Mouse (Mus musculus): ENCODE measurements around the gene Osbpl10.

DNA sequence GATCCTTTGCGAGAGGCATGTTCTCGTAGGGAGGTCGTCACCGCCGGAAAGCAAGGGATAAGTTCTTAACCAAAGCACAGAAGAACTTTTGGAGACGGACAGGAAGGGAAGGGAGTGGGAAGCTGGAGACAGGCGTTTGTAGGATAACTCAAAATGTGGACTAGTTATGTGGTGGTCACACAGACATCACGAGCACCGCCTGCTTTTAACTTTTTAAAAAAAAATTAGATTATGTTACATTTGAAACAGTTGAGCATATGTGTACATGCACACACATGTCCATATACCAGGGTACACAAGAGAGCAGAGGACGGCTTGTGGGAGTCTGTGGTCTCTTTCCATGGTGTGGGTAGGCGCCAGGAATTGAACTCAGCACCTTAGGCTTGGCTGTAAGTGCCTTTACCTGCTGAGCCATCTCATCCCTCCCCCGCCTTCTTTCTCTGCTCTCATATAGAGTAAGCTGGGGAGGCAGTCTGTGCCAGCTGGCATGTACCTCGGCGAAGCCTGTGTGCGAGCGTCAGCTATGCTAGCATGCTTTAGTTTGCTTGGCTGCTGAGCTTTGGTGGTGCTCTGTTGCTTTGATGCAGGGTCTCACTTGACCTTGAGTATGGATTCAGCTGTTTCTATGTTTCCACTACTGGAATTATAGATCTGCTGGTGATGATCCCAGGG is 4.5 kb downstream of the Osbpl10 start, which contains the start of gene Rps27rt:
- TF ChIP-seq CTCF (conservative IDR thresholded peaks at IDR 0.05; ENCODE audit: insufficient read depth, insufficient read length, low read depth, low read length) (no peak), POLR2A (IDR thresholded peaks at IDR 0.05; ENCODE audit: low read depth, low read length) (no peak)
